Mouse (Mus musculus) brain, embryonic 14.5 days (tissue): Measurements from ENCODE around the gene Bcl6.

Experiments used
- CTCF ChIP-seq: fragments of 200-500 bp; IDR thresholded peaks from 2 replicates; pipeline ENCODE4 v1.5.1; 2012; ENCODE audit warnings: inconsistent platforms, mild to moderate bottlenecking, moderate library complexity, borderline replicate concordance; ENCODE audit not compliant: insufficient read depth, insufficient read length; ENCODE audit errors: extremely low read depth
- POLR2A ChIP-seq: fragments of 200-500 bp; IDR thresholded peaks from 2 replicates; pipeline ENCODE4 v1.6.1; 2012; ENCODE audit warnings: mild to moderate bottlenecking, inconsistent platforms, borderline replicate concordance; ENCODE audit not compliant: poor library complexity, insufficient read depth, insufficient read length, severe bottlenecking; ENCODE audit errors: extremely low read depth

DNA sequence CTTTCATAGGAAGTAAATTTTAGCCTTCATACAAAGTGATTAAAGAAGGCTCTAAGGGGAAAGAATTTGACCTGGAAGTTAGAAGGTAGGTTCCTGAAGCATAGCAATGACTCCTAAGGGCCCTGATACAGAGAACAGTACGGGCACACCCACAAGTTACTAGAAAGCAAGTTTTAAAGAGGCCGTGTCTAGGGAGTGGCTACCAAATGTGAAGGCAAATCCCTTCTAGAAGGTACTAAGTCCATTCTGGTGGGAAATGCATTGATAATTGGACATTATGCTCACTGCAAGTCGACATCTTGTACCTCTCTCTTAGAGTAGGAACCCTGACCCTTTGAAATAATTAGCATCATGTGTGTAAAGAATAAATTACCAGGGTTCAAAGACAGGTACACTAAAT is 47.7 kb upstream of the Bcl6 start:
- TF ChIP-seq CTCF, result no peak
- TF ChIP-seq POLR2A, result no peak
